Mouse (Mus musculus): ENCODE results near the gene Fam171a1. TPM values are rescaled to one million over a fixed set of nuclear protein-coding genes. Genes with fewer than 3 reads are reported as not detected.

The Fam171a1 gene
- polyA plus RNA-seq, 1 experiment from 2014 or later = 42.5 TPM

DNA sequence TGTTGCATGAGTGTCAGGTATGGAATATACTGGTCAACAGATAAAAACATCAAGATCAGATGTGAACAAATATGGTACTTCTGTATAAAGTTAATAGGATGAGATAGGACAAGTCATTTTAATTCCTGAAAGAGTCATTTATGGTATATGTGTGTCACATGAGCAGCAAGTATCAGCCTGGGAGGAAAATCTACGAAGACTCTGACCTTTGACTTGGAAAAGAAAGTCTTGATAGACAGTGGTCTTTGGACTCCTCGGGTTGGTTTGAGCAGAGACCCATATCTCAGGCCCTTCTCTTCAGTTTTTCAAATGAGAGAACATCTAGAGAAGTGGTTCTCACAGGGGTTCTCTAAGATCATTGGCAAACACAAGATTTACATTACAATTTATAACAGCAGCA lies 137.3 kb downstream of the Fam171a1 start:
- no peaks in the 10 kb centered on the region for H3K4me1 ChIP-seq (replicated peaks)
- WGBS = 92% methylated on average over 2 of the region's 2 CpGs
- no peak overlapping the region for H3K27ac ChIP-seq
- H3K36me3 ChIP-seq = no peaks in the 10 kb centered on the region
- DNase-seq (ENCODE audit: low spot score) = no peak
- H3K4me3 ChIP-seq = no peak overlapping the region
- no peaks in the 10 kb centered on the region for H3K9me3 ChIP-seq
- no peaks in the 10 kb centered on the region for H3K27me3 ChIP-seq (ENCODE audit: insufficient read depth, poor library complexity, severe bottlenecking)

DNA sequence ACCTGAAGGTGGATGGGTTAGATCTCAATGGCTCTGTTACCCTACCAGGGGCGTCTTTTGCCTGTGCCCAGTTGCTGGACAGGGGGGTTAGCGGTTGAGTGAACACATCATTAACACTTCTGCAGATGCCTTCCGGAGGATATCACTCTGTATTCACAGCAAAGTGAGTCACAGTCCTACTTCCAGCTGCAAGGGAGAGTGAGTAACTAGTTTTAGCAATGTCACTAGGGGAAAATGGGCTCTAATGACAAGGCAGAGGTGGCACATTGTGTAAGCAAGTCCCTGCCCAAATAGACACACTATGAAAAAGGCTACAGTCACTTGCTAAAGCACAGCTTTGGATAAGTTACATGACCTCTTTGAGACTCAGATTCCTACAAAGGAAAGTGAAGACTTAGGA lies 152.4 kb downstream of the Fam171a1 start:
- no peak overlapping the region for H3K27ac ChIP-seq
- H3K27me3 ChIP-seq (ENCODE audit: insufficient read depth, poor library complexity, severe bottlenecking) = no peaks in the 10 kb centered on the region
- H3K4me3 ChIP-seq = no peak overlapping the region
- no peaks in the 10 kb centered on the region for H3K36me3 ChIP-seq
- no peak for DNase-seq (ENCODE audit: low spot score)
- no peaks in the 10 kb centered on the region for H3K9me3 ChIP-seq
- WGBS = 90% methylated on average over 3 of the region's 3 CpGs
- no peaks in the 10 kb centered on the region for H3K4me1 ChIP-seq (replicated peaks)

GRCm38 (mm10) chr2:3267879-3268278 lies 153.9 kb downstream of the Fam171a1 start:
- Histone ChIP-seq H3K36me3 (no peaks in the 10 kb centered on the region), H3K4me1 (replicated peaks) (no peaks in the 10 kb centered on the region), H3K27me3 (ENCODE audit: insufficient read depth, poor library complexity, severe bottlenecking) (no peaks in the 10 kb centered on the region), H3K9me3 (no peaks in the 10 kb centered on the region), H3K4me3 (no peak overlapping the region), H3K27ac (no peak overlapping the region)
- WGBS = 44% methylated on average over 3 of the region's 3 CpGs
- no peak for DNase-seq (ENCODE audit: low spot score)

DNA sequence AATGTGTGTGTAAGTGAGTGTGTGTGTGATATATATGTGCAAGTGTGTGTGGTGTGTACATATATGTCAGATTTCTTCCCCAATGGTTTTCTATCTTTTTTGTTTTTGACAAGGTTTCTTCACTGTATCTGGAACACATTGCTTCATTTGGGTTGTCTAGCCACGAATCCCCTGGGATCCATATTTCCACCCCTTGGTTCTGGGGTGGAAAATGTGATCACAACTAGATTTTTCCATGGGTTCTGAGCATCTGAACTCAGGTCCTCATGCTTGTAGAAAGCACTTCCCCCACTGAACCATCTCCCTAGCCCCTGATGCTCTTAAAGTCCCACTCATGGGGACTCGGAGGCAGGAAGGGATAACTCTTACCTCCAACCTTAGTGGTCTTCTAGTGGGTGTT lies 159.3 kb downstream of the Fam171a1 start:
- H3K36me3 ChIP-seq = no peaks in the 10 kb centered on the region
- WGBS = 81% methylated on average over 2 of the region's 2 CpGs
- H3K9me3 ChIP-seq = no peaks in the 10 kb centered on the region
- DNase-seq (ENCODE audit: low spot score) = no peak
- no peak overlapping the region for H3K4me3 ChIP-seq
- 0 out of 2 replicates have a peak, but pooled peaks cover 2% of the 10 kb centered on the region for H3K4me1 ChIP-seq (replicated peaks)
- no peaks in the 10 kb centered on the region for H3K27me3 ChIP-seq (ENCODE audit: insufficient read depth, poor library complexity, severe bottlenecking)
- H3K27ac ChIP-seq = no peak overlapping the region

GRCm38 (mm10) chr2:3276106-3276505 lies 162.1 kb downstream of the Fam171a1 start:
- no peak for DNase-seq (ENCODE audit: low spot score)
- H3K4me1 ChIP-seq (replicated peaks) = 0 out of 2 replicates have a peak, but pooled peaks cover 2% of the 10 kb centered on the region
- H3K27ac ChIP-seq = no peak overlapping the region
- H3K9me3 ChIP-seq = no peaks in the 10 kb centered on the region
- 72% methylated on average over 2 of the region's 2 CpGs for WGBS
- no peak overlapping the region for H3K4me3 ChIP-seq
- H3K36me3 ChIP-seq = no peaks in the 10 kb centered on the region
- H3K27me3 ChIP-seq (ENCODE audit: insufficient read depth, poor library complexity, severe bottlenecking) = no peaks in the 10 kb centered on the region

Other genes starting within 250 kb of the Fam171a1 start
- gene Nmt2, start 170.0 kb downstream of the Fam171a1 start, polyA plus RNA-seq (2016; fragmentation: Nextera tagmentation; extraction: Ambion mirVana) = 57.5 and 65.1 TPM in 2 replicates
- gene Rpp38, start 218.4 kb downstream of the Fam171a1 start, polyA plus RNA-seq (2016; fragmentation: Nextera tagmentation; extraction: Ambion mirVana) = 17.0 and 22.1 TPM in 2 replicates
- 0.67 TPM in 1 of 2 replicates, not detected in the other for gene Acbd7, start 221.9 kb downstream of the Fam171a1 start, polyA plus RNA-seq (2016; fragmentation: Nextera tagmentation; extraction: Ambion mirVana)

Measured in hindbrain, embryonic 10.5 days (tissue).